Mouse (Mus musculus): ENCODE measurements around the gene Opn1sw. TPM values are rescaled to one million over a fixed set of nuclear protein-coding genes. Genes with fewer than 3 reads are reported as not detected.

Gene Opn1sw
- polyA plus RNA-seq, 1 experiment, result 0.17 TPM

DNA sequence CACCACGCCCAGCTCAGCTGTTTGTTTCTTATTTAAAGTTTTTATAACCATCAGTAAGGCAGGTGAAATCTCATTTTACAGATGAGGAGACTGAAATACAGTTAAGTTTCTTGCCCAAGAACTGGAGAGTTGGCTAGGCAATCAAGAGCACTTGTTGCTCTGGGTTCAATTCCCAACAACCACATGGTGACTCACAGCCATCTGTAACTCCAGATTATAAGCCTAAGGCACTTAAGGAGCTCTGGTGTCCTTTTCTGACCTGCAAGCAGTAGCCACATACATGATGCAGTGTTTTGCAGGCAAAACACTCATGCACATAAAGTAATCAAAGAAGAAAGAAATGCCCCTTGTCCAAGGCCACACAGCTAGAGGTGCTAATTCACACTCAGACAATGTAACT, 23.0 kb downstream of the Opn1sw start:
- TF ChIP-seq MAX (IDR thresholded peaks at IDR 0.05; ENCODE audit: low read depth), result no peak
- no peak for TF ChIP-seq TCF12 (IDR thresholded peaks at IDR 0.05; ENCODE audit: insufficient read depth, poor library complexity, severe bottlenecking)
- TF ChIP-seq SRF (IDR thresholded peaks at IDR 0.05; ENCODE audit: control insufficient read depth, insufficient read length, low read depth), result no peak
- Histone ChIP-seq H3ac (ENCODE audit: control insufficient read depth, insufficient read length) (no peak overlapping the region), H3K36me3 (ENCODE audit: control insufficient read depth, insufficient read depth) (peaks cover 57% of the 10 kb centered on the region), H3K27me3 (ENCODE audit: control insufficient read depth, insufficient read depth, insufficient read length) (no peaks in the 10 kb centered on the region), H3K79me2 (ENCODE audit: control insufficient read depth, insufficient read depth) (peaks cover 54% of the 10 kb centered on the region), H3K4me2 (ENCODE audit: low read depth) (no peak overlapping the region), H3K4me3 (no peak overlapping the region)

DNA sequence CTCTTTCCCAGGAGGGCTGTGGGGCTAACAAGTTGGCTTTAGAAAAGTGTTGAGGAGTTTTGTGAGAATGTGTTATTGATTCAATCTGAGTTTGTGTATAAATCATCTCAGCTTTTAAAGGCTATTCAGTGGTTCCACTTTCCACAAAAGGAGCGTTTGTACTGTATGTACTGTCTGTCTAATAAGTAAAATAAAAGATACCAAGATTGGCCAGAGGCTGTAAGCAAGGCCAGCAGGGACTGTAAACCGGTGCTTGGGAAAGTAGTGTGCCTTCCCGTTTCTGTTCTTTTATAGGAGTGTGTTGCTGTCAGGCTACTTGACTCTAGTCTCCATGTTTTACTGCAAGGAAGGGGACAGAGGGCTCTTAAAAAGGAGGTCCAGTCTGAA, 25.1 kb downstream of the Opn1sw start:
- Histone ChIP-seq H3K4me3 (no peak overlapping the region), H3ac (ENCODE audit: control insufficient read depth, insufficient read length) (no peak overlapping the region), H3K79me2 (ENCODE audit: control insufficient read depth, insufficient read depth) (peaks cover 70% of the 10 kb centered on the region), H3K36me3 (ENCODE audit: control insufficient read depth, insufficient read depth) (peaks cover 57% of the 10 kb centered on the region), H3K27me3 (ENCODE audit: control insufficient read depth, insufficient read depth, insufficient read length) (no peaks in the 10 kb centered on the region), H3K4me2 (ENCODE audit: low read depth) (peak overlapping the region; percentile 28)
- TF ChIP-seq MAX (IDR thresholded peaks at IDR 0.05; ENCODE audit: low read depth), result no peak
- TF ChIP-seq REST (IDR thresholded peaks at IDR 0.05; ENCODE audit: insufficient read depth, insufficient read length), result no peak
- TF ChIP-seq E2F4 (IDR thresholded peaks at IDR 0.05; ENCODE audit: insufficient read depth), result no peak
- no peak for TF ChIP-seq TCF3 (IDR thresholded peaks at IDR 0.05; ENCODE audit: insufficient read length, low read depth)
- no peak for TF ChIP-seq USF1 (IDR thresholded peaks at IDR 0.05; ENCODE audit: low read depth)
- no peak for TF ChIP-seq CEBPB (IDR thresholded peaks at IDR 0.05; ENCODE audit: insufficient read depth, poor library complexity, severe bottlenecking)
- no peak for TF ChIP-seq POLR2AphosphoS2 (IDR thresholded peaks at IDR 0.05; ENCODE audit: insufficient read length, low read depth)
- no peak for TF ChIP-seq POLR2A (IDR thresholded peaks at IDR 0.05; ENCODE audit: insufficient read length, low read depth)
- TF ChIP-seq SRF (IDR thresholded peaks at IDR 0.05; ENCODE audit: control insufficient read depth, insufficient read length, low read depth), result no peak

DNA sequence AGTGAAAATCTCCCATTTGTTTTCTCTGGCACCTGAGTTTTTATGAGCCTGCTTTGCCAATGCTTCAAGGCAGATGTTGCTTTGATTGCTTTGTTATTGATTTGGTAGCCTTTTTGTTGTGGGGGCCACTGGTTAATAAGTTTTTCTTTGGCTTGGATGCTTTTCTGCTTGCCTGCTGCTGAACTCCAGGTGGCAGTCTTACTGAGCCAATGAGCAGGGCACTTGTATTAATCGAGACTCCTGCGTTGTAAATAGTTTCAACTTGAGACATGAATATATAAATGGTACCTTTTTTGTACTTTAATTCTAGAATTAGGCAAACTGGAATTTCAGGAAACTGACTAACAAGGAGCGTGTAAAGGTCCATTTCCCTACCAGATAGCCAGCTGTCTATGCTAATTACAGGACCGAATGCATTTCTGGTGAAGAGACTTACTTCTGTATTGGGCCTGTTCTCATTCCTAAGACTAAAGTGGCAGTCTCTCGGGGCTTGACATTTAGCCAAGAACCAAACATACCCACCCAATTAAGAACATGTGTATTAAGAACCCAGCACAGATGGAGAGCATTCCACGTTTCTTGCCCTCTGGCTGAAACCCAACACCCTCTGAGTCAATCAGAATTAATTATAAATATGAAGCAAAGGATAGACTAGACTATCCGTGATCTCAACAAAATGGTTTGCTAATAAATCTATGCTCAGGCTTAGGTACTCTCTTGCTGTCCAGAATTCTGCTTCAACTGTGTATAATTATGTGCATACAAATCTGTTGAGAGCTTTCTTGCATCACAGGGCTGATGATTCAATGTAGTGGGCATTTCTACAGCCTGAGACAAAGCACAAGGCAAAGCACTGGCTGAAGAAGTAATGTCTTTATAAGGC, 25.8 kb downstream of the Opn1sw start:
- Histone ChIP-seq H3K4me3 (no peak overlapping the region), H3K36me3 (ENCODE audit: control insufficient read depth, insufficient read depth) (peaks cover 57% of the 10 kb centered on the region)
- TF ChIP-seq CEBPB (IDR thresholded peaks at IDR 0.05; ENCODE audit: insufficient read depth, poor library complexity, severe bottlenecking) (0 out of 2 replicates have a peak, but pooled peaks have one; percentile 14), MYOD1 (IDR thresholded peaks at IDR 0.05; ENCODE audit: control insufficient read depth in 1 of 3, insufficient read length in 2 of 3, low read depth in 2 of 3) (no peak), MYOG (IDR thresholded peaks at IDR 0.05; ENCODE audit: control insufficient read depth in 1 of 3, insufficient read depth in 1 of 3, insufficient read length in 2 of 3, low read depth in 2 of 3) (peak in 1 of 3 experiments; percentile 17)

DNA sequence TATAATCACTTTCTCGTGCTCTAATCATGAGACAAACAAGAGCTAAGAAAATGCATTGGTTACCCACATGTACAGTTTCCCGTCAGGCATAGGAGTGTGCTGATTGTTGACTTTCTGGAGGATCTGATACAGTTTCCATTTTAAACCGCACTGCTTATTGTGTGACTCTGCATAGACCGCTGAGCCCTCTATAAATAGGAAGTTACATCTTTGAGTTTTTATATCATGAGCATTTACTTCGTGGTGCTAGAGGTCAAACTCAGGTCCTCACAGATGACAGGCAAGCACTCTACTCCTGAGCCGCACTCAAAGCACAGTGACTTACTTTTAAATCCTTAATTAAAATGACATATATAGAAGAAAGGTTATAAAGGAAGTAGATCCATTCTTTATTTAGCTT, 28.1 kb downstream of the Opn1sw start:
- no peak for TF ChIP-seq USF1 (IDR thresholded peaks at IDR 0.05; ENCODE audit: low read depth)
- no peak for TF ChIP-seq POLR2A (IDR thresholded peaks at IDR 0.05; ENCODE audit: insufficient read length, low read depth)
- no peak for TF ChIP-seq CEBPB (IDR thresholded peaks at IDR 0.05; ENCODE audit: insufficient read depth, poor library complexity, severe bottlenecking)
- no peak for TF ChIP-seq MYOD1 (IDR thresholded peaks at IDR 0.05; ENCODE audit: control insufficient read depth in 1 of 3, insufficient read length in 2 of 3, low read depth in 2 of 3)
- no peak for TF ChIP-seq MAX (IDR thresholded peaks at IDR 0.05; ENCODE audit: low read depth)
- TF ChIP-seq TCF3 (IDR thresholded peaks at IDR 0.05; ENCODE audit: insufficient read length, low read depth), result no peak
- TF ChIP-seq MYOG (IDR thresholded peaks at IDR 0.05; ENCODE audit: control insufficient read depth in 1 of 3, insufficient read depth in 1 of 3, insufficient read length in 2 of 3, low read depth in 2 of 3), result no peak
- TF ChIP-seq REST (IDR thresholded peaks at IDR 0.05; ENCODE audit: insufficient read depth, insufficient read length), result no peak
- no peak for TF ChIP-seq POLR2AphosphoS2 (IDR thresholded peaks at IDR 0.05; ENCODE audit: insufficient read length, low read depth)
- no peak for TF ChIP-seq TCF12 (IDR thresholded peaks at IDR 0.05; ENCODE audit: insufficient read depth, poor library complexity, severe bottlenecking)
- no peak for TF ChIP-seq E2F4 (IDR thresholded peaks at IDR 0.05; ENCODE audit: insufficient read depth)
- TF ChIP-seq SRF (IDR thresholded peaks at IDR 0.05; ENCODE audit: control insufficient read depth, insufficient read length, low read depth), result no peak
- Histone ChIP-seq H3K4me2 (ENCODE audit: low read depth) (no peak overlapping the region), H3K27me3 (ENCODE audit: control insufficient read depth, insufficient read depth, insufficient read length) (no peaks in the 10 kb centered on the region), H3K79me2 (ENCODE audit: control insufficient read depth, insufficient read depth) (peaks cover 86% of the 10 kb centered on the region), H3K4me3 (no peak overlapping the region), H3K36me3 (ENCODE audit: control insufficient read depth, insufficient read depth) (peaks cover 62% of the 10 kb centered on the region), H3ac (ENCODE audit: control insufficient read depth, insufficient read length) (no peak overlapping the region)

More for the DNA sequence above, 25.8 kb downstream of the Opn1sw start:
- Histone ChIP-seq H3ac (ENCODE audit: control insufficient read depth, insufficient read length) (no peak overlapping the region), H3K27me3 (ENCODE audit: control insufficient read depth, insufficient read depth, insufficient read length) (no peaks in the 10 kb centered on the region), H3K79me2 (ENCODE audit: control insufficient read depth, insufficient read depth) (peaks cover 73% of the 10 kb centered on the region), H3K4me2 (ENCODE audit: low read depth) (peak overlapping the region; percentile 28)

DNA sequence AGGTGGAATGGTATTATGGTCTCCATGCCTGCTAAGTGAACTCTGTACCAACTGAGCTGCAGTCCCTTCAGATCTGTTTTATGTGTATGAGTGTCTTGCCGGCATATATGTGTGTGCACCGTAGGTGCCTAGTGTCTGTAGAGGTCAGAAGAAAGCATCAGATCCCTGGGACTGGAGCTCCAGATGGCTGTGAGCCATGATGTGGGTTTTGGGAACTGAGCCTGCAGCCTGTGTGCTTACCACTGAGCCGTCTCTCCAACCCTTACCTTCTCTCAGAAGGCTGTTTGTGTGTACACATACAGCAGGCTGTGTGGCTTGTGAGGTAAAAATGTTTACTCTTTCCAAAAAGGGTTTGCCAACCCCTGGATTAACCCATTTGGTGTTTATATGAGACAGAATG, 28.9 kb downstream of the Opn1sw start:
- Histone ChIP-seq H3K27me3 (ENCODE audit: control insufficient read depth, insufficient read depth, insufficient read length) (no peaks in the 10 kb centered on the region), H3K4me3 (no peak overlapping the region), H3K36me3 (ENCODE audit: control insufficient read depth, insufficient read depth) (peaks cover 67% of the 10 kb centered on the region), H3ac (ENCODE audit: control insufficient read depth, insufficient read length) (no peak overlapping the region), H3K4me2 (ENCODE audit: low read depth) (no peak overlapping the region), H3K79me2 (ENCODE audit: control insufficient read depth, insufficient read depth) (peaks cover 91% of the 10 kb centered on the region)
- no peak for TF ChIP-seq POLR2AphosphoS2 (IDR thresholded peaks at IDR 0.05; ENCODE audit: insufficient read length, low read depth)
- no peak for TF ChIP-seq TCF12 (IDR thresholded peaks at IDR 0.05; ENCODE audit: insufficient read depth, poor library complexity, severe bottlenecking)
- TF ChIP-seq E2F4 (IDR thresholded peaks at IDR 0.05; ENCODE audit: insufficient read depth), result no peak
- TF ChIP-seq MYOD1 (IDR thresholded peaks at IDR 0.05; ENCODE audit: control insufficient read depth in 1 of 3, insufficient read length in 2 of 3, low read depth in 2 of 3), result no peak
- no peak for TF ChIP-seq POLR2A (IDR thresholded peaks at IDR 0.05; ENCODE audit: insufficient read length, low read depth)

Measured in myocyte (in vitro differentiated cells).